Mouse (Mus musculus) forebrain, embryonic 15.5 days (tissue): ENCODE results near the gene BC051019. TPM values are rescaled to one million over a fixed set of nuclear protein-coding genes. Genes with fewer than 3 reads are reported as not detected.

Source experiments
- ATAC-seq: fragments of 200-750 bp; cut with Nextera tagmentation; replicated peaks from 2 replicates; pipeline ENCODE4 v1.8.0; 2017; ENCODE audit warnings: mild to moderate bottlenecking, moderate TSS enrichment, moderate library complexity
- H3K27ac ChIP-seq: fragments of 300-500 bp; sonication (generic); replicated peaks from 2 replicates; pipeline ENCODE4 v1.5.1; 2015; ENCODE audit warnings: mild to moderate bottlenecking, inconsistent platforms
- H3K27me3 ChIP-seq: fragments of 300-500 bp; sonication (generic); 2 replicates; pipeline ENCODE4 v1.6.1; 2015; ENCODE audit warnings: inconsistent platforms
- H3K36me3 ChIP-seq: fragments of 300-500 bp; sonication (generic); 2 replicates; pipeline ENCODE4 v1.6.1; 2015; ENCODE audit warnings: mild to moderate bottlenecking, inconsistent platforms
- H3K4me1 ChIP-seq: fragments of 300-500 bp; sonication (generic); 2 replicates; pipeline ENCODE4 v1.6.1; 2015; ENCODE audit warnings: inconsistent platforms
- H3K4me2 ChIP-seq: fragments of 300-500 bp; sonication (generic); replicated peaks from 2 replicates; pipeline ENCODE4 v1.6.1; 2015; ENCODE audit warnings: mild to moderate bottlenecking, inconsistent platforms
- H3K4me3 ChIP-seq: fragments of 300-500 bp; sonication (generic); 2 replicates; pipeline ENCODE4 v1.5.1; 2015; ENCODE audit warnings: mild to moderate bottlenecking, inconsistent platforms
- H3K9ac ChIP-seq: fragments of 300-500 bp; sonication (generic); replicated peaks from 2 replicates; pipeline ENCODE4 v1.6.1; 2015; ENCODE audit warnings: mild to moderate bottlenecking, inconsistent platforms
- H3K9me3 ChIP-seq: fragments of 300-500 bp; sonication (generic); 2 replicates; pipeline ENCODE4 v1.6.1; 2016; ENCODE audit warnings: inconsistent platforms
- whole genome bisulfite sequencing: fragments of 180-500 bp; shearing (Covaris S2); methylation state at CpG from one replicate; pipeline ENCODE4 v1.1.7; 2015; ENCODE audit warnings: mixed read lengths; 5-methylcytosine and 5-hydroxymethylcytosine counted together
- polyA plus RNA-seq: library from polyadenylated mRNA; unstranded; fragments of >200 nt; fragmentation: Nextera tagmentation; extraction: Ambion mirVana; gene quantifications from 2 replicates; pipeline ENCODE4 v1.2.1, GENCODE M21; 2015

BC051019 gene
- 0.22 and 0.88 TPM in 2 replicates for polyA plus RNA-seq

GRCm38 (mm10) chr7:109723697-109724096 is at the start of gene BC051019:
Gene BC051019, minus strand, starts transcription at chr7:109723850.
- no peaks in the 10 kb centered on the region for H3K4me1 ChIP-seq
- 94% methylated on average over 5 of the region's 5 CpGs for WGBS
- no peaks in the 10 kb centered on the region for H3K27me3 ChIP-seq
- H3K4me2 ChIP-seq = no peak within 1 kb of the TSS
- no peak within 1 kb of the TSS for H3K27ac ChIP-seq
- no peak within 1 kb of the TSS for H3K4me3 ChIP-seq
- H3K36me3 ChIP-seq = no peaks in the 10 kb centered on the region
- no peaks in the 10 kb centered on the region for H3K9me3 ChIP-seq
- no peak for ATAC-seq
- H3K9ac ChIP-seq = no peak within 1 kb of the TSS

DNA sequence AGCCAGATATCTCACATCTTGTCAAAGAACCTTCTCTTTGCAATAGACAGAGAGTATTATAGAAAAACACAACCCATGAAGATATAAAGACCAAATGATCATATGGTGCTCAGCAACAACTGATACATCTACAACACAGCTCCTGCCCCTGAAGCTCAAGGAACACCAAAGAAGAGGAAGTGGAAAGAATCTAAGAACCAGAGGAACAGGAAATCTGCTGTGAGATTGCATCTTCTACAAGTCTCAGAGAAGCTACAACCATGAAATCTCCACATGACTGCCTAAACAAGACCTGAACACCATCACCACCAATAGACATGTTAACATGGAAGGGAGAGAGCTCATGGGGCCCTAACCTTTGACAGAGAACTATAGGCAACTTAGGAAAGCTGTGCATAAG is 48.6 kb upstream of the BC051019 start:
- Histone ChIP-seq H3K27me3 (no peaks in the 10 kb centered on the region), H3K4me3 (no peak overlapping the region), H3K36me3 (no peaks in the 10 kb centered on the region), H3K4me2 (no peak overlapping the region), H3K4me1 (no peaks in the 10 kb centered on the region), H3K9ac (no peak overlapping the region), H3K9me3 (no peaks in the 10 kb centered on the region), H3K27ac (no peak overlapping the region)
- no peak for ATAC-seq

- H3K27ac ChIP-seq = no peak overlapping the region
- no peak for ATAC-seq
- 56% methylated on average over 2 of the region's 2 CpGs for WGBS
- H3K27me3 ChIP-seq = no peaks in the 10 kb centered on the region
- H3K36me3 ChIP-seq = no peaks in the 10 kb centered on the region
- peaks cover 4% of the 10 kb centered on the region; the same call in 1 of the 2 replicates for H3K4me1 ChIP-seq
- H3K9ac ChIP-seq = no peak overlapping the region
- H3K9me3 ChIP-seq = no peaks in the 10 kb centered on the region
- H3K4me2 ChIP-seq = no peak overlapping the region
- no peak overlapping the region for H3K4me3 ChIP-seq
These were observed 45.2 kb upstream of the BC051019 start for GRCm38 (mm10) chr7:109768699-109769383.

- no peak overlapping the region for H3K9ac ChIP-seq
- no peaks in the 10 kb centered on the region for H3K36me3 ChIP-seq
- WGBS = 87% methylated on average over 7 of the region's 7 CpGs
- H3K27me3 ChIP-seq = no peaks in the 10 kb centered on the region
- H3K27ac ChIP-seq = no peak overlapping the region
- ATAC-seq = no peak
- no peak overlapping the region for H3K4me2 ChIP-seq
- no peaks in the 10 kb centered on the region for H3K9me3 ChIP-seq
- H3K4me1 ChIP-seq = peaks cover 11% of the 10 kb centered on the region
- H3K4me3 ChIP-seq = no peak overlapping the region
These were observed 44.1 kb upstream of the BC051019 start for GRCm38 (mm10) chr7:109767575-109768350.

GRCm38 (mm10) chr7:109764009-109764408 is 40.4 kb upstream of the BC051019 start:
- H3K36me3 ChIP-seq = no peaks in the 10 kb centered on the region
- no peak overlapping the region for H3K4me2 ChIP-seq
- peak overlapping the region; percentile 29; the same call in 1 of the 2 replicates for H3K27ac ChIP-seq
- WGBS = 24% methylated on average over 2 of the region's 2 CpGs
- ATAC-seq = peak; percentile 53; the same call in 1 of the 2 replicates
- H3K4me3 ChIP-seq = no peak overlapping the region
- H3K9me3 ChIP-seq = no peaks in the 10 kb centered on the region
- H3K9ac ChIP-seq = no peak overlapping the region
- peaks cover 11% of the 10 kb centered on the region for H3K4me1 ChIP-seq
- H3K27me3 ChIP-seq = no peaks in the 10 kb centered on the region

- no peak overlapping the region for H3K4me2 ChIP-seq
- no peaks in the 10 kb centered on the region for H3K36me3 ChIP-seq
- H3K4me1 ChIP-seq = peaks cover 20% of the 10 kb centered on the region
- H3K4me3 ChIP-seq = no peak overlapping the region
- no peak overlapping the region for H3K9ac ChIP-seq
- no peaks in the 10 kb centered on the region for H3K9me3 ChIP-seq
- H3K27me3 ChIP-seq = no peaks in the 10 kb centered on the region
- 90% methylated on average over 3 of the region's 3 CpGs for WGBS
- no peak for ATAC-seq
- no peak overlapping the region for H3K27ac ChIP-seq
These were observed 32.6 kb upstream of the BC051019 start for GRCm38 (mm10) chr7:109756291-109756690.

DNA sequence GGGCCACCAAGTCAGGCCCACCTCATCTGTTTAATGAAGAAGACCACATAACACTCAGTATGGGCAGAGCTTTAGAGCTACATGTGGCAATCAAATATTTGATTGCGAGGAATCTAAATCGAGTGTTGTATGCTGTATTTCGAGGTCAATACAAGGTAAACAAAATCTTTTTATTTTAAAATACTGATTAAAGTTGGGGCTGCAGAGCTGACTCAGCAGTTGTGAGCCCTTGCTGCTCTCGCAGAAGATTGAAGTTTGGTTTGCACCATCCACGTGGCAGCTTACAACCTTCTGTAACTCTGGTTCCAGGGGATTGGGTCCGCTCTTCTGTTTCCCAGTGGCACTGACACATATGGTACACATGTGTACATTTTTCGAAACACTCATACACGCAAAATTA is 30.4 kb upstream of the BC051019 start:
- 92% methylated on average over 8 of the region's 8 CpGs for WGBS
- H3K36me3 ChIP-seq = no peaks in the 10 kb centered on the region
- H3K27ac ChIP-seq = no peak overlapping the region
- no peak overlapping the region for H3K4me3 ChIP-seq
- no peak overlapping the region for H3K9ac ChIP-seq
- H3K9me3 ChIP-seq = no peaks in the 10 kb centered on the region
- peaks cover 27% of the 10 kb centered on the region for H3K4me1 ChIP-seq
- no peak for ATAC-seq
- H3K4me2 ChIP-seq = no peak overlapping the region
- no peaks in the 10 kb centered on the region for H3K27me3 ChIP-seq

- WGBS = under 1% methylated on average over 72 of the region's 74 CpGs
- peak within 1 kb of the TSS; percentile 83 for H3K9ac ChIP-seq
- peak within 1 kb of the TSS; percentile 89 for H3K4me3 ChIP-seq
- ATAC-seq = peak; percentile 91
- peak within 1 kb of the TSS; percentile 77 for H3K27ac ChIP-seq
- H3K4me1 ChIP-seq = peaks cover 27% of the 10 kb centered on the region
- H3K4me2 ChIP-seq = peak within 1 kb of the TSS; percentile 86
- no peaks in the 10 kb centered on the region for H3K9me3 ChIP-seq
- no peaks in the 10 kb centered on the region for H3K36me3 ChIP-seq
- no peaks in the 10 kb centered on the region for H3K27me3 ChIP-seq
These were observed 28.6 kb upstream of the BC051019 start, which contains the start of gene Tmem9b for GRCm38 (mm10) chr7:109752008-109752925. Gene Tmem9b, minus strand, starts transcription at chr7:109752875.

DNA sequence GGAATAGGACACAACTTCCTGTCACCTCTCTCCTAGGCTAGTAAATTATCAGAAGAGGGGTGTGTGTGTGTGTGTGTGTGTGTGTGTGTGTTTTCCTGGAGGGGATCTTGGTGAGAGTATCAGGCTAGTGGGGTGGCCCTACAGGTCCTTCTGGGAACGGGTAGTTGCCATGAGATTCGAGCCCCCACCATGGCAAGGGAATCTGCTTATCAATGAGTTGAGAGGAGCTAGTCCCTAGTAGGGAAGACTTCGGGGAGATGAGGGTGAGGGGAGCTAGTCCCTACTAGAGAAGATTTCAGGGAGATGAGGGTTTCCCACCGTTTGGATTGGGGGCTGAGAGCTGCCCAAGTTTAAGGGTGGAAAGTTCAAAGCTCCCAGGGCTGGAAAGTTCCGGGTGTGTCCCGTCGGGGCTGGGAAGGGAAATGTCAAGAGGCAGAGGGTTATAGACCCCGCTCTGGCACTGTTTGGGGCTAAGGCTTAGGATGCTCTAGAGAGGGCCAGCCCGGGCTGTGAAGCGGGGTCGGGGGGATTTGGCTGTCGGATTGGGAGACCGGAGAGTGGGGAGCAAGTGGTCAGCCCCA is 27.9 kb upstream of the BC051019 start:
- 3% methylated on average over 13 of the region's 13 CpGs for WGBS
- H3K27ac ChIP-seq = peak overlapping the region; percentile 77

GRCm38 (mm10) chr7:109747747-109748146 is 24.1 kb upstream of the BC051019 start:
- WGBS = 57% methylated on average over 1 of the region's 1 CpGs
- Histone ChIP-seq H3K27me3 (no peaks in the 10 kb centered on the region), H3K27ac (no peak overlapping the region), H3K36me3 (peaks cover 31% of the 10 kb centered on the region), H3K4me3 (no peak overlapping the region), H3K9me3 (no peaks in the 10 kb centered on the region), H3K4me1 (peaks cover 13% of the 10 kb centered on the region), H3K9ac (no peak overlapping the region), H3K4me2 (no peak overlapping the region)
- ATAC-seq = no peak

More for the DNA sequence above, 27.9 kb upstream of the BC051019 start:
- H3K4me3 ChIP-seq = peak overlapping the region; percentile 89
- H3K9me3 ChIP-seq = no peaks in the 10 kb centered on the region
- peak overlapping the region; percentile 86 for H3K4me2 ChIP-seq
- H3K36me3 ChIP-seq = 0 out of 2 replicates have a peak, but pooled peaks cover under 1% of the 10 kb centered on the region
- H3K27me3 ChIP-seq = no peaks in the 10 kb centered on the region
- peak; percentile 79 for ATAC-seq
- peaks cover 27% of the 10 kb centered on the region for H3K4me1 ChIP-seq
- peak overlapping the region; percentile 83 for H3K9ac ChIP-seq

DNA sequence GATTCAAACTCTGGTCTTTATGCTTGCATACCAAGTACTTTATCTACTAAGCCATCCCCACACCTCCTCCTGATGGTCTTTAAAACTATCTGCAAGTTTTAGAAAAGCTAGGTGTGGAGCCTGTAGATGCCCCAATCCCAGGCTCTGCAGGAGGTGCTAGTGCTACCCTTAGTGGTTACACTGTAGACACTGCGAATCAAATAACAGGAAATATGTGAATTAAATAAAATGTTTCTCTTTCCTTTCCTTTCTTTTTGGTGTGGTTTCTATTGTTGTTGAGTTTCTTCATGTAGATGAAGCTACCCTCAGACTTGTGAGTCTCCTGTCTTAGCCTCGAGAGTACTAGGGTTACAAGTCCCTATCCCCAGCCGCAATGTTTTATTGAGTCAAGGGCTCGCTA is 18.1 kb upstream of the BC051019 start:
- Histone ChIP-seq H3K9ac (no peak overlapping the region), H3K4me1 (no peaks in the 10 kb centered on the region), H3K9me3 (no peaks in the 10 kb centered on the region), H3K27ac (no peak overlapping the region), H3K4me3 (no peak overlapping the region), H3K27me3 (no peaks in the 10 kb centered on the region), H3K4me2 (no peak overlapping the region), H3K36me3 (peaks cover 67% of the 10 kb centered on the region)
- no peak for ATAC-seq
- 90% methylated on average over 4 of the region's 4 CpGs for WGBS
